Mouse (Mus musculus) 3T3-L1 (cell line): ENCODE data around the gene Olfr550.
"Not testable (repeated sequence)": the region's sequence is repeated elsewhere in the genome, so short reads cannot be mapped to it uniquely, and the experiment has no call there.

Experiments
- DNase-seq: peaks from one replicate; pipeline ENCODE4 v3.0.0-alpha.2; 2015; ENCODE audit warnings: low read depth, low spot score

Gene Olfr550

GRCm38 (mm10) chr7:102571142-102571541 lies at the start of gene Olfr550:
TSS of gene Olfr550 (plus strand) at chr7:102571442.
- no peak for DNase-seq

GRCm38 (mm10) chr7:102529052-102529451 lies 42.2 kb upstream of the Olfr550 start:
- DNase-seq, result no peak

- DNase-seq, result no peak
Observed at GRCm38 (mm10) chr7:102534449-102534848, 36.8 kb upstream of the Olfr550 start, which contains the start of gene Olfr547. TSS of gene Olfr547 (plus strand) at chr7:102534749.

GRCm38 (mm10) chr7:102540596-102540995 lies 30.6 kb upstream of the Olfr550 start, which contains the start of gene Olfr548-ps1:
TSS of gene Olfr548-ps1 (plus strand) at chr7:102540896.
- DNase-seq, result no peak

- DNase-seq, result no peak
Observed at GRCm38 (mm10) chr7:102541251-102541650, 30.0 kb upstream of the Olfr550 start.

- no peak for DNase-seq
Observed at GRCm38 (mm10) chr7:102549570-102549969, 21.7 kb upstream of the Olfr550 start, which contains the start of gene Olfr549. TSS of gene Olfr549 (plus strand) at chr7:102549870.

GRCm38 (mm10) chr7:102553279-102553678 lies 18.0 kb upstream of the Olfr550 start:
- no peak for DNase-seq

GRCm38 (mm10) chr7:102564999-102565997 lies 5.9 kb upstream of the Olfr550 start, which contains the start of gene Trim21:
TSS of gene Trim21 (minus strand) at chr7:102565486.
- DNase-seq, result peak; percentile 95

- DNase-seq, result no peak
Observed at GRCm38 (mm10) chr7:102566219-102566618, 5.0 kb upstream of the Olfr550 start.

GRCm38 (mm10) chr7:102573174-102573830 lies 2.1 kb downstream of the Olfr550 start:
- DNase-seq, result no peak

GRCm38 (mm10) chr7:102575998-102576397 lies 4.8 kb downstream of the Olfr550 start:
- DNase-seq, result no peak

- DNase-seq, result no peak
Observed at GRCm38 (mm10) chr7:102591786-102592185, 20.5 kb downstream of the Olfr550 start, which contains the start of gene Olfr551. TSS of gene Olfr551 (minus strand) at chr7:102591886.

- no peak for DNase-seq
Observed at GRCm38 (mm10) chr7:102597378-102598031, 26.3 kb downstream of the Olfr550 start, which contains the start of gene Olfr552. TSS of gene Olfr552 (plus strand) at chr7:102597770.

- no peak for DNase-seq
Observed at GRCm38 (mm10) chr7:102618118-102618517, 46.9 kb downstream of the Olfr550 start, which contains the start of gene Olfr553. TSS of gene Olfr553 (minus strand) at chr7:102618218.

- DNase-seq, result no peak
Observed at GRCm38 (mm10) chr7:102619608-102620007, 48.4 kb downstream of the Olfr550 start.

GRCm38 (mm10) chr7:102620368-102620767 lies 49.1 kb downstream of the Olfr550 start:
- not testable (repeated sequence) for DNase-seq
